Mouse (Mus musculus) MEL (cell line): ENCODE data around the gene Npas3. TPM values are rescaled to one million over a fixed set of nuclear protein-coding genes. Genes with fewer than 3 reads are reported as not detected.

Source experiments
- DNase-seq: peaks from one replicate; pipeline ENCODE4 v3.0.0; 2011; ENCODE audit warnings: low read depth, low spot score
- H3K27ac ChIP-seq: 2 replicates; pipeline ENCODE4 v1.5.1; 2012; ENCODE audit warnings: low read depth, mild to moderate bottlenecking, control low read depth, low read length, moderate library complexity; ENCODE audit not compliant: control insufficient read depth
- H3K27me3 ChIP-seq, 2 experiments: fragments of 150-350 bp in 1 of 2; sonication (generic) in 1 of 2; 2 replicates each; pipeline ENCODE4 v1.6.1; 2012; ENCODE audit warnings: low read length in 2 of 2, mild to moderate bottlenecking in 2 of 2, improper control_type of control experiment in 1 of 2, moderate library complexity in 1 of 2; ENCODE audit not compliant: insufficient read depth in 2 of 2, control insufficient read depth in 1 of 2
- H3K36me3 ChIP-seq, 2 experiments: 2 replicates each; pipeline ENCODE4 v1.6.1; 2012 to 2014; ENCODE audit warnings: low read length in 2 of 2, improper control_type of control experiment in 1 of 2, inconsistent platforms in 1 of 2, mild to moderate bottlenecking in 1 of 2; ENCODE audit not compliant: insufficient read depth in 2 of 2, control insufficient read depth in 1 of 2
- H3K4me1 ChIP-seq, 2 experiments: fragments of 150-350 bp in 1 of 2; sonication (generic) in 1 of 2; 2 replicates each; pipeline ENCODE4 v1.6.1; 2012; ENCODE audit warnings: low read length in 2 of 2, improper control_type of control experiment in 1 of 2, mild to moderate bottlenecking in 1 of 2; ENCODE audit not compliant: insufficient read depth in 2 of 2, control insufficient read depth in 1 of 2
- H3K4me3 ChIP-seq, 2 experiments: fragments of 150-350 bp in 1 of 2; sonication (generic) in 1 of 2; 2 replicates each; pipeline ENCODE4 v1.5.1; 2012; ENCODE audit warnings: low read depth in 2 of 2, low read length in 2 of 2, mild to moderate bottlenecking in 2 of 2, moderate library complexity in 2 of 2, control low read depth in 1 of 2, improper control_type of control experiment in 1 of 2; ENCODE audit not compliant: control insufficient read depth in 1 of 2, insufficient read depth in 1 of 2
- H3K79me2 ChIP-seq: 2 replicates; pipeline ENCODE4 v1.6.1; 2012; ENCODE audit warnings: mild to moderate bottlenecking, low read length, moderate library complexity; ENCODE audit not compliant: control insufficient read depth, poor library complexity, insufficient read depth
- H3K9ac ChIP-seq: 2 replicates; pipeline ENCODE4 v1.6.1; 2012; ENCODE audit warnings: low read depth, mild to moderate bottlenecking, control low read depth, low read length, moderate library complexity; ENCODE audit not compliant: control insufficient read depth, poor library complexity, severe bottlenecking
- H3K9me3 ChIP-seq: fragments of 150-350 bp; sonication (generic); replicated peaks from 2 replicates; pipeline ENCODE4 v1.6.1; 2012; ENCODE audit warnings: mild to moderate bottlenecking, low read length, improper control_type of control experiment, moderate library complexity; ENCODE audit not compliant: insufficient read depth
- BHLHE40 ChIP-seq: IDR thresholded peaks from 2 replicates; pipeline ENCODE4 v1.6.1; 2012; ENCODE audit warnings: low read depth, mild to moderate bottlenecking, inconsistent platforms, low read length, improper control_type of control experiment, borderline replicate concordance
- EP300 ChIP-seq, 2 experiments: IDR thresholded peaks; 2 replicates each; pipeline ENCODE4 v1.6.1; 2011; ENCODE audit warnings: improper control_type of control experiment in 2 of 2, low read length in 2 of 2, low read depth in 1 of 2, mild to moderate bottlenecking in 1 of 2
- GABPA ChIP-seq: IDR thresholded peaks from 2 replicates; pipeline ENCODE4 v1.6.1; 2012; ENCODE audit warnings: low read depth, mild to moderate bottlenecking, inconsistent platforms, low read length, improper control_type of control experiment, moderate library complexity
- GATA1 ChIP-seq: IDR thresholded peaks from 2 replicates; pipeline ENCODE4 v1.6.1; 2011; ENCODE audit warnings: low read depth, low read length, improper control_type of control experiment
- HCFC1 ChIP-seq: IDR thresholded peaks from 2 replicates; pipeline ENCODE4 v1.6.1; 2012; ENCODE audit warnings: low read depth, mild to moderate bottlenecking, inconsistent platforms, low read length, improper control_type of control experiment, moderate library complexity
- KAT2A ChIP-seq: conservative IDR thresholded peaks from 2 replicates; pipeline ENCODE4 v1.6.1; 2012; ENCODE audit warnings: low read depth, low read length, improper control_type of control experiment, inconsistent platforms
- MAX ChIP-seq: IDR thresholded peaks from 2 replicates; pipeline ENCODE4 v1.6.1; 2011; ENCODE audit warnings: low read length, improper control_type of control experiment
- MYB ChIP-seq: IDR thresholded peaks from 2 replicates; pipeline ENCODE4 v1.6.1; 2011; ENCODE audit warnings: mild to moderate bottlenecking, low read depth, low read length, improper control_type of control experiment
- NRF1 ChIP-seq: IDR thresholded peaks from 2 replicates; pipeline ENCODE4 v1.6.1; 2014; ENCODE audit warnings: low read depth, mild to moderate bottlenecking, inconsistent platforms, low read length, improper control_type of control experiment, moderate library complexity; ENCODE audit not compliant: poor library complexity, insufficient read depth, severe bottlenecking
- RAD21 ChIP-seq: IDR thresholded peaks from 2 replicates; pipeline ENCODE4 v1.6.1; 2011; ENCODE audit warnings: mild to moderate bottlenecking, low read depth, low read length, improper control_type of control experiment
- RCOR1 ChIP-seq: IDR thresholded peaks from 2 replicates; pipeline ENCODE4 v1.6.1; 2012; ENCODE audit warnings: low read depth, mild to moderate bottlenecking, inconsistent platforms, low read length, improper control_type of control experiment
- SIN3A ChIP-seq: IDR thresholded peaks from 2 replicates; pipeline ENCODE4 v1.6.1; 2012; ENCODE audit warnings: low read length, improper control_type of control experiment, inconsistent platforms
- TBP ChIP-seq: IDR thresholded peaks from 2 replicates; pipeline ENCODE4 v1.8.0; 2011; ENCODE audit warnings: low read depth, low read length, improper control_type of control experiment
- TCF12 ChIP-seq: IDR thresholded peaks from 2 replicates; pipeline ENCODE4 v1.6.1; 2014; ENCODE audit warnings: low read depth, mild to moderate bottlenecking, inconsistent platforms, low read length, improper control_type of control experiment, moderate library complexity
- USF2 ChIP-seq, 2 experiments: IDR thresholded peaks; 2 replicates each; pipeline ENCODE4 v1.6.1; 2011 to 2012; ENCODE audit warnings: improper control_type of control experiment in 2 of 2, low read length in 2 of 2, borderline replicate concordance in 1 of 2, inconsistent platforms in 1 of 2, low read depth in 1 of 2, mild to moderate bottlenecking in 1 of 2; ENCODE audit not compliant: insufficient read depth in 1 of 2
- ZC3H11A ChIP-seq: IDR thresholded peaks from 2 replicates; pipeline ENCODE4 v1.6.1; 2012; ENCODE audit warnings: low read depth, mild to moderate bottlenecking, inconsistent platforms, low read length, improper control_type of control experiment
- polyA plus RNA-seq, 2 experiments: library from polyadenylated mRNA; stranded (reverse) in 1 of 2; unstranded in 1 of 2; fragments of >175 nt in 1 of 2; fragments of >200 nt in 1 of 2; gene quantifications; 2 replicates each; pipeline versions ENCODE4 v1.2.1 to v1.2.4; 2012; ENCODE audit warnings: low replicate concordance in 2 of 2, low read depth in 1 of 2; ENCODE audit not compliant: insufficient read length in 2 of 2, insufficient read depth in 1 of 2, missing spikeins in 1 of 2
- total RNA-seq: library from RNA; depleted of rRNA; stranded (reverse); fragments of 300-350 nt; gene quantifications from 2 replicates; pipeline ENCODE4 v1.2.3, GENCODE M21; 2012

Npas3 gene
- total and polyA plus RNA-seq, 3 experiments, result not detected

DNA sequence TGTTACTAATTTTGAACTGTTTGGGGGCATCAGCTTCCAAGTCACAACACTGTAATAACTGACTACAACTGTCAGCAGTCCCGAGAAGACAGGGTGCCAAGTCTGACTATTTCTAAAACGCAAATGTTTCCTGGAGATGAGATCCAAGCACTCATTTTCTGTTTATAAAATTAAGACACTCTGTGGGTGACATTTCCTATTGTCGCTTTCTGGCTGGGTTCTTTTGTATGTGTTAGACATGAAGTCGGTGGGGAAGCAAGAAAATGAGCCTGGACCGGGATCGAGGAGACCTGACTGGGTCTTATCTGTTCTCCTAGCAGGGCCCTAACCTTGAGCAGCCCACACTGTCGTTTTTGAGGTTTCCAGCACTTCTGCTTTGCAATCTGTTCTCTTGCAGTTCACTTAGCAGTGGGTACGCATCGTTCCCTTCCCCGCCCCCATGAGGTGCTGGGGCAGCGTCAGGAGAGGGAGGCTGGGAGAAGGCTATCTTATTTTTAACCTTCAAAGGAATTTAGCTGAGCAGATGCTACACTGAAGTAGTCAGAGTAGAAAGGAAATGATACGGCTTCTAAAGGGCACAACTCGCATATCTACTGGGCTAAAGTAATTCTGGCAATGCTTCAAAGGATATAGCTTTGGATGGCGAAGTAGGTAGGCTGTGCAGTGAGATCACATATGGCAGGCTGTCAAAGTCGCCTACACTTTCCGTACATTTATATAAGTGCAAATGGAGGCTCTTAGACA is 593.6 kb downstream of the Npas3 start:
- Histone ChIP-seq H3K4me3 (no peak overlapping the region), H3K27me3 (peaks cover 0 to 2% of the 10 kb centered on the region in 2 experiments; a peak in 2 of 4 replicates), H3K36me3 (no peaks in the 10 kb centered on the region), H3K9ac (no peak overlapping the region), H3K4me1 (no peaks in the 10 kb centered on the region), H3K79me2 (no peaks in the 10 kb centered on the region), H3K27ac (no peak overlapping the region), H3K9me3 (no peaks in the 10 kb centered on the region)
- no peak for TF ChIP-seq TCF12
- DNase-seq, result peak; percentile 35

DNA sequence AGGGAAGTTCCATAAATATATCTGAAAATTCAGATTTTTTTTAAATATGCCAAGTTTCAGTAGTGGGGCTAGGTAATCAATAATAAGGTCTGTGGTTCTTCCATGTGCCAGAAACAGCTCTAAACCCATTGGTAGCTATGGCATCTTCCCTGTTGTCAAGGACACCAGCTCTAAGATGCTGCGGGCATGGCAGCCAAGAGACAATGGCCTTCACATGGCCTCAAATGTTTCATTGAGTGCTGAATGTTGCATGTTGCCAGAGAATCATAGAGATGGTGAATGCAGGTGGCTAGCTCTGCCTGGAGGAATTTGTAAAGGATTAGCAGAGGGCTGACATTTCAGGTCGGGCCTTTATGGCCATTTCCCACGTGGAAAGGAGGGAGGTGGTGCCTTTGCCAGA is 595.1 kb downstream of the Npas3 start:
- TF ChIP-seq EP300 (IDR thresholded peaks at IDR 0.05; ENCODE audit: low read depth in 1 of 2, low read length in 2 of 2) (no peak), RCOR1 (no peak), NRF1 (no peak), USF2 (IDR thresholded peaks at IDR 0.05; ENCODE audit: borderline replicate concordance in 1 of 2, insufficient read depth in 1 of 2, low read depth in 1 of 2, low read length in 2 of 2) (no peak), RAD21 (no peak), MYB (no peak), KAT2A (no peak), GATA1 (no peak), SIN3A (no peak), BHLHE40 (no peak), ZC3H11A (no peak), TBP (no peak), MAX (no peak), HCFC1 (no peak), GABPA (no peak)
- no peaks in the 10 kb centered on the region for H3K79me2 ChIP-seq
- H3K9me3 ChIP-seq, result no peaks in the 10 kb centered on the region
- DNase-seq, result no peak
- H3K27ac ChIP-seq, result no peak overlapping the region
- H3K27me3 ChIP-seq, result peaks cover 0 to 2% of the 10 kb centered on the region in 2 experiments; a peak in 2 of 4 replicates
- H3K36me3 ChIP-seq, result no peaks in the 10 kb centered on the region
- no peaks in the 10 kb centered on the region for H3K4me1 ChIP-seq
- no peak overlapping the region for H3K9ac ChIP-seq
- H3K4me3 ChIP-seq, result no peak overlapping the region
